ENCODE assay signal across 14 mouse cellular contexts in genomic region chr5:15052945-15053605, GRCm38 (mm10). TPM values are rescaled to one million over a fixed set of nuclear protein-coding genes. Genes with fewer than 3 reads are reported as not detected.
A peak's percentile ranks its signal among the peaks of the same experiment; 100 is the strongest.
DNase-seq lines count a peak whose midpoint lies in the region; ATAC-seq and TF ChIP-seq lines count a peak whose summit lies in the region.
"Not testable (repeated sequence)": the region's sequence is repeated elsewhere in the genome, so short reads cannot be mapped to it uniquely, and the experiment has no call there.
"Had no signal": no experiment of that assay in that cellular context is flagged by ENCODE, and none has a peak within 500 bp of the region (broad histone marks: within the 10 kb centered on the region; RNA-seq: fewer than 3 reads in every experiment).

No protein-coding gene starts in this region.

- H3K36me3 ChIP-seq in embryonic facial prominence, embryonic 14.5 days (ENCODE audit: control insufficient read depth, insufficient read depth, low read length); heart, embryonic 11.5 days (ENCODE audit: control insufficient read depth, insufficient read depth, low read length); hindbrain, embryonic 12.5 days; intestine, postnatal 0 days (ENCODE audit: control insufficient read depth, insufficient read depth); limb, embryonic 14.5 days (ENCODE audit: control insufficient read depth, insufficient read depth, low read length); midbrain, embryonic 11.5 days (ENCODE audit: control insufficient read depth, insufficient read depth, low read length); neural tube, embryonic 12.5 days: not testable (repeated sequence)

- not testable (repeated sequence) for H3K9ac ChIP-seq in embryonic facial prominence, embryonic 14.5 days (ENCODE audit: low read depth, low read length); heart, embryonic 11.5 days (ENCODE audit: low read depth, low read length); hindbrain, embryonic 12.5 days; intestine, postnatal 0 days (ENCODE audit: low read depth, low read length); limb, embryonic 14.5 days (ENCODE audit: low read depth, low read length, severe bottlenecking); midbrain, embryonic 11.5 days (ENCODE audit: low read length); neural tube, embryonic 12.5 days

- not testable (repeated sequence) for H3K4me1 ChIP-seq in embryonic facial prominence, embryonic 14.5 days (ENCODE audit: control insufficient read depth, insufficient read depth, low read length); heart, embryonic 11.5 days (ENCODE audit: control insufficient read depth, insufficient read depth, low read length); hindbrain, embryonic 12.5 days; intestine, postnatal 0 days (replicated peaks; ENCODE audit: control insufficient read depth, insufficient read depth, low read length); limb, embryonic 14.5 days (ENCODE audit: control insufficient read depth, insufficient read depth, low read length); midbrain, embryonic 11.5 days (ENCODE audit: control insufficient read depth, insufficient read depth, low read length); neural tube, embryonic 12.5 days

- DNase-seq in CD4-positive, CD25-positive, alpha-beta regulatory T cell, adult 2 months (ENCODE audit: low read depth, low spot score) = peak; percentile 0
- not testable (repeated sequence) for DNase-seq in embryonic facial prominence, embryonic 14.5 days (ENCODE audit: low spot score); midbrain, embryonic 11.5 days (ENCODE audit: low spot score, missing footprints)
- peak; percentile 2 for DNase-seq in limb, embryonic 14.5 days (ENCODE audit: low spot score)

- 78% methylated on average over 4 of the region's 4 CpGs for WGBS in embryonic facial prominence, embryonic 14.5 days
- WGBS in heart, embryonic 11.5 days (ENCODE audit: insufficient replicate concordance) = 72% methylated on average over 4 of the region's 4 CpGs
- 78% methylated on average over 4 of the region's 4 CpGs for WGBS in hindbrain, embryonic 12.5 days
- WGBS in intestine, postnatal 0 days = 81% methylated on average over 4 of the region's 4 CpGs
- WGBS in limb, embryonic 14.5 days = 77% methylated on average over 4 of the region's 4 CpGs
- 80% methylated on average over 4 of the region's 4 CpGs for WGBS in midbrain, embryonic 11.5 days
- WGBS in neural tube, embryonic 12.5 days = 81% methylated on average over 4 of the region's 4 CpGs

- not testable (repeated sequence) for TF ChIP-seq CTCF in intestine, postnatal 0 days (IDR thresholded peaks at IDR 0.05; ENCODE audit: low read depth)

- H3K9me3 ChIP-seq in embryonic facial prominence, embryonic 14.5 days (ENCODE audit: control insufficient read depth, low read length) = peaks cover 26% of the 10 kb centered on the region
- not testable (repeated sequence) for H3K9me3 ChIP-seq in heart, embryonic 11.5 days (replicated peaks; ENCODE audit: control insufficient read depth, low read length); intestine, postnatal 0 days (ENCODE audit: control insufficient read depth)
- peaks cover 34% of the 10 kb centered on the region for H3K9me3 ChIP-seq in hindbrain, embryonic 12.5 days (replicated peaks)
- H3K9me3 ChIP-seq in limb, embryonic 14.5 days (ENCODE audit: control insufficient read depth, low read length) = peaks cover 13% of the 10 kb centered on the region
- H3K9me3 ChIP-seq in midbrain, embryonic 11.5 days (ENCODE audit: control insufficient read depth, low read length) = peaks cover 12% of the 10 kb centered on the region; the same call in 1 of the 2 replicates
- H3K9me3 ChIP-seq in neural tube, embryonic 12.5 days = peaks cover 28% of the 10 kb centered on the region

- H3K27ac ChIP-seq in embryonic facial prominence, embryonic 14.5 days (replicated peaks; ENCODE audit: low read depth, low read length); heart, embryonic 11.5 days (ENCODE audit: low read depth, low read length); hindbrain, embryonic 12.5 days; intestine, postnatal 0 days (ENCODE audit: low read depth, low read length); limb, embryonic 14.5 days (replicated peaks; ENCODE audit: low read depth, low read length); midbrain, embryonic 11.5 days (ENCODE audit: low read depth, low read length); neural tube, embryonic 12.5 days: not testable (repeated sequence)

- not testable (repeated sequence) for H3K4me2 ChIP-seq in embryonic facial prominence, embryonic 14.5 days (ENCODE audit: low read depth, low read length); heart, embryonic 11.5 days; hindbrain, embryonic 12.5 days (replicated peaks); intestine, postnatal 0 days (replicated peaks; ENCODE audit: low read depth); limb, embryonic 14.5 days (replicated peaks; ENCODE audit: low read depth, low read length, severe bottlenecking); midbrain, embryonic 11.5 days; neural tube, embryonic 12.5 days (replicated peaks)

- not testable (repeated sequence) for H3K4me3 ChIP-seq in embryonic facial prominence, embryonic 14.5 days (ENCODE audit: low read depth, low read length); heart, embryonic 11.5 days (ENCODE audit: low read depth, low read length); hindbrain, embryonic 12.5 days; intestine, postnatal 0 days (ENCODE audit: low read depth, low read length); limb, embryonic 14.5 days (replicated peaks; ENCODE audit: low read length); midbrain, embryonic 11.5 days (ENCODE audit: low read depth, low read length); neural tube, embryonic 12.5 days

- TF ChIP-seq POLR2A in limb, embryonic 14.5 days (IDR thresholded peaks at IDR 0.05; ENCODE audit: borderline replicate concordance, extremely low read depth, insufficient read depth, insufficient read length) = not testable (repeated sequence)

- 0 out of 2 replicates have a peak, but pooled peaks have one; percentile 47 for ATAC-seq in embryonic facial prominence, embryonic 14.5 days (ENCODE audit: low read depth)
- ATAC-seq in heart, embryonic 11.5 days (replicated peaks; ENCODE audit: insufficient number of reproducible peaks, low FRiP score, low TSS enrichment) = peak; percentile 39; the same call in 1 of the 2 replicates
- ATAC-seq in hindbrain, embryonic 12.5 days (ENCODE audit: low FRiP score) = peak; percentile 60; the same call in 1 of the 2 replicates
- ATAC-seq in intestine, postnatal 0 days = peak; percentile 28; the same call in 1 of the 2 replicates
- peak; percentile 41; the same call in 1 of the 2 replicates for ATAC-seq in limb, embryonic 14.5 days (ENCODE audit: low FRiP score, low read depth)
- ATAC-seq in midbrain, embryonic 11.5 days (ENCODE audit: low FRiP score) = peak; percentile 38; the same call in 1 of the 2 replicates
- peak; percentile 61; the same call in 1 of the 2 replicates for ATAC-seq in neural tube, embryonic 12.5 days (ENCODE audit: low FRiP score, low read depth)

- H3K27me3 ChIP-seq in embryonic facial prominence, embryonic 14.5 days (replicated peaks; ENCODE audit: control insufficient read depth, insufficient read depth, low read length); heart, embryonic 11.5 days (ENCODE audit: control insufficient read depth, insufficient read depth, low read length); hindbrain, embryonic 12.5 days; intestine, postnatal 0 days (replicated peaks; ENCODE audit: control insufficient read depth, insufficient read depth, low read length); limb, embryonic 14.5 days (ENCODE audit: control insufficient read depth, insufficient read depth, low read length); midbrain, embryonic 11.5 days (ENCODE audit: control insufficient read depth, insufficient read depth, low read length); neural tube, embryonic 12.5 days (replicated peaks): not testable (repeated sequence)

RNA-seq across cellular contexts. Expression of gene Gm17019, which starts 20.3 kb away (rescaled TPM):
- not detected in 2 replicates for polyA plus RNA-seq in embryonic facial prominence, embryonic 14.5 days (2014; fragmentation: Nextera tagmentation; extraction: Ambion mirVana)
- polyA plus RNA-seq in heart, embryonic 11.5 days (2014; fragmentation: Nextera tagmentation; extraction: Ambion mirVana) = not detected in 2 replicates
- polyA plus RNA-seq in hindbrain, embryonic 12.5 days (2016; fragmentation: Nextera tagmentation; extraction: Ambion mirVana) = not detected in 2 replicates
- polyA plus RNA-seq in intestine, postnatal 0 days (2015; fragmentation: Nextera tagmentation; extraction: Ambion mirVana) = not detected in 2 replicates
- not detected in 2 replicates for polyA plus RNA-seq in limb, embryonic 14.5 days (2012; rRNA removed)
- polyA plus RNA-seq in limb, embryonic 14.5 days (2014; fragmentation: Nextera tagmentation; extraction: Ambion mirVana) = not detected in 2 replicates
- not detected in 2 replicates for polyA plus RNA-seq in midbrain, embryonic 11.5 days (2014; fragmentation: Nextera tagmentation; extraction: Ambion mirVana)
- not detected in 2 replicates for polyA plus RNA-seq in neural tube, embryonic 12.5 days (2016; fragmentation: Nextera tagmentation; extraction: Ambion mirVana)
- polyA plus RNA-seq: embryonic facial prominence, embryonic 11.5 days; forebrain, embryonic 14.5 days; heart, embryonic 16.5 days; hindbrain, embryonic 10.5 days; hindbrain, embryonic 16.5 days; intestine, embryonic 16.5 days had no signal
